Mouse (Mus musculus): ENCODE measurements around the gene Gemin5.
"Not testable (repeated sequence)": the region's sequence is repeated elsewhere in the genome, so short reads cannot be mapped to it uniquely, and the experiment has no call there.

The Gemin5 gene

DNA sequence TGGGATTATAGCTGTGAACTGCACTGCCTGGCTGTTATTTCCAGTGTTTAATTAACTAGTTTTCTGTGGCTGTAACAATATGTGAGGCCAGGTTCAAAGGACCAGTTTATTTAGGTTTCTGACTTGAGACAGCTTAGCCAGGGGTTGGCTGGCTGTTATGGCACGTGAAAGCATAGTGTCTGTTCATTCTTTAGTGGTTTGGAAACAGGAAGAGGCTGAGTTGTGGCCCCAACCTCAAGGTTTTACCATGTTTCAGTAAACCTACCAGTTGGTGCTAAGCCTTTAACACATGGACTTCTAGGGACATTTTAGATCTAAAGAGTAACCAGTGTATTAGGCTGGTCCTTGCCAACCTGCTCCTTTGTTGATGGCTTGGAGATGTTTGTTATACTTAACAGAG is 51.8 kb downstream of the Gemin5 start:
- no peak for DNase-seq (ENCODE audit: low spot score in 2 of 2)

DNA sequence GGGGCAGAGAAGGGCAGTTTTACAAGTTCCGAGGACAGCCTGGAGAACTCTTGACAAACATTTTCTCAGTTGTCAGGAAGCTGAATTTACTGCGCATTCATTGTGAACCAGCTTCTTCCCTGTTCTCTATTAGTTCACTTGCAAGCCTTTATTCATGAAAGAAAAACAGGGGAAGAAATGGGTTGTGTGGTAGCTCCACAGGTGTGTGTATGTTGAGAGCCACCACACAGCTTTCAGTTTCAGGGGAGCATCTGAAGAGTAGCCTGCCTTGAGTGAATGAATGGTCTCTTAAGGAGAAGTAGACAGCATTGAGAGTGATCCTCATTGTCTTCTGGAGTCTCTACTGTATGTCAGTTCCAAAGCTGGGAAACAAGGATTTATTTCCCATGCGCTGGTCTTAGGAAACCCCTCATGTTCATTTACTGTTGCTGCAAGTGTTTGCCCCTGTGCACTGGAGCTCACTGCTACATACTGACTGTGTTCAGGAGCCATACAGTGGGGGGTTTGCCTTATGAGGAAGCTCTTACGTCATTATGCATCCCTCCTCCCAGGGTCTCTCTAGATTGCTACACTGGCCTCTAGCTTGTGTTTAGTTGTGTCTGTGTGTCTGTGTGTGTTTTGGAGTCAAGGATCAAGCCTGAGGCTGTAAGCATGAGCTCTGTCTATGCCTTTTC is 60.5 kb downstream of the Gemin5 start:
- DNase-seq (ENCODE audit: low spot score in 2 of 2): no peak

DNA sequence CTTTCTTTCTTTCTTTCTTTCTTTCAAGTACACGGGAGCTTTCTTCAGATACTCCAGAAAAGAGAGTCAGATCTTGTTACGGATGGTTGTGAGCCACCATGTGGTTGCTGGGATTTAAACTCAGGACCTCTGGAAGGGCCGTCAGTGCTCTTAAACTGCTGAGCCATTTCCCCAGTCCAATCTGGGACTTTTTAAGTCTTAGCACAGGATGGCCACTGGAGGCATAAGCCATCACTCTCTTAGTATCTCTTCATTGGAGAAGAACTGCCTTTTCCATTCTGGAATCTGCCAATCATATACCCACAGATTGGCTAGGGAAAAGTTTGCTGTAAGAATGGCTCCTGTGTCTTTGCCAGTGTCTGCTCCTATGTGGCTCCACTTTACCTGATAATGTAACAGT is 61.3 kb downstream of the Gemin5 start:
- no peak for DNase-seq (ENCODE audit: low spot score in 2 of 2)

DNA sequence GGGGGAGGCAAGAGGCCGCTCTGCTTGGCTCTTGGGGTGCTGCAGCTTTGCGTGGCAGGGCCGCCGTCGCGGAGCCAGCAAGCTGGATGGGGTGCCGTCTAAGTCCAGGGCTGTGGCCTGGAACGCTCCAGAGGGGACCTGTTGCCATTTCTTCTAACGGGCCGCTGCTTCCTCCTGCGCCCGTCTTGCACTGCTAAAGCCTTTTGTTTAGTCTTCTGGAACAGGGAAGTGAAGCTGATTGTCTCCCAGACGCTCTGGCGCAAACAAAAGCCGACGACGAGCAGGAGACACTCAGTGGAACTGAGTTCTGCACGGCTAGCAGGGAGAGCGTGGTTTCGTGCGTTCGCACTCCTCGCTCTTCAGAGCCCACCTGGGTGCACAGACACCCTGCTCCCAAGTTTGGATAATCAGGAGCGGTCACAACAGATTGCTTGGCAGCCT is 64.0 kb downstream of the Gemin5 start:
- DNase-seq (ENCODE audit: low spot score in 2 of 2): peak in 1 of 2 experiments; percentile 25

DNA sequence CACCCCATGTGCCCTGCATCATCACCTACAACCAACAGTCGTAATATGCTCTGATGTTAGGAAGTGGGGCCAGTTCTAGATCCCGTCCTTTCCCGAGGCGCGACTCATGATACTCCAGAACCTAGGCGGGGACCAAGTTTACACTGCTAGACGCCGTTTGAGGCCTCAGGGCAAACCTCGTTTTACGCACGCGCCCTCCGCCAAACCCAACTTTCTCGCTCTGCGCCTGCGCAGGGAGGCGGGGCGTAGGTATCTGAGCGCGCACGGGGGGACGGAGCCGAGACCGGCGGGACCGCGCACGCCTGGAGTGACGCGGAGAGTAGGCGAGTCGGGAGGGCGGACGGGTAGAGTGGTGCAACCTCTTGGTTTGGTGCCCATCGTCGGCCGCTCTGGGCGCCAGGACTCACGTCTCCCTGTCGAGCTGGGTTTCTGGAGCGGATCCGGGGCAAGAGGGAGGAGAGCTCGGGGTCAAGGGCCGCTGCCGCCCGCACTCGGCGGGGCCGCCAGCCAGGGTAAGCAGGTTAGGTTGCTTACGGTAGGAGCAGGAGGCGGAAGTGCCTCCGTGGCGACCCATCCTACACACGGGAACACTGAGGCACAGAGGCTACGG is 64.5 kb downstream of the Gemin5 start, which contains the start of gene Cnot8:
TSS of gene Cnot8 (plus strand) at position 457 of the 610 bp plus-strand sequence.
- peak; percentile 99 for DNase-seq (ENCODE audit: low spot score in 2 of 2)

DNA sequence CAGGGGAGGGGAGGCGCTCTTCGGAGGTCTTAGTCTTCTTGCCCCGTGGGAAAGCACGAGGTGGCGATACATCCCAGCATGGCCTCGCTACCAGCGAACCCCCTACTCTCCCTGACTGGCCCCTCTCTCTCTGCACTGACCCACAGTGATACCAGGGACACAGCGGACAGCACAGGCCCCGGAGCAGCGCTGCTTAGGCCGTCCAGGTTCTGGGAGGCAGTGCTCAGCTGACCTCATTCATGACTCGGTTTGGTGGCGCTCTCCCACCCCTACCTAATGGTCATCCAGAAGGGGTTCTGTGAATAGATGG is 65.0 kb downstream of the Gemin5 start:
- DNase-seq (ENCODE audit: low spot score in 2 of 2): no peak

DNA sequence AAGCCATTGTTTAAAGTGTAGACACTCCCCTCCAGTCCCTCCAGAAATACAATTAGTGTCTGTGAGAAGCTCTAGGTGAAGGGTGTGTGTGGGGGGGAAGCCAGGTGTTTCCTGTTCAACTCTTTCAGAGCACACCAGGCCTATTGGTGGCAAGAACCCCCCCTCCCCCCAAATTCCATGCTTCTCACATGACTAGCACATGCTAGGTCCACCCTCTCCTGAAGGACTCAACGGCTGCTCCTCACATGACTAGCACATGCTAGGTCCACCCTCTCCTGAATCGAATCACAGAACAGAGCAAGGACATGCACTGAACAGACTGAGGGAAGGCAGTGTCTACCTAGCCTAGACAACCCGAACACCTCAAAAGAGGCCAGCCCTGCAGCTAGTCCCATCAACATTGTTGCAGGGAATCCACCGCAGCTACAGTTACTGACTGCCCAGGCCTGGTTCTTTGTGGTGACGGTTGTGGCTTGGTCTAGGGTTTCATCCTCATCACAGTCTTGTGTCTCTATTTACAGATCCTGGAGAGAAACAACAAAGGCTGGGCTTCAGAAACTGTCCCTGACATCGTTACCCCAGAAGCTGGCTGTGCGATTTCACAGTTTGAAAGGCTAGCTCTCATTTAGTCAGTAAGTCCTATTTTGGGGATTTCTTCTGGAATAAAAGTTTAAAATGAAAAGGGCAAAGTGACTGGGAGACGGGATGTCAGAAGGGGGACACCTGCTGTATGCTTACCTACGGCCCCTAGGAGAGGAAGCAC is 65.6 kb downstream of the Gemin5 start:
- DNase-seq (ENCODE audit: low spot score in 2 of 2): peak in 1 of 2 experiments; percentile 17

DNA sequence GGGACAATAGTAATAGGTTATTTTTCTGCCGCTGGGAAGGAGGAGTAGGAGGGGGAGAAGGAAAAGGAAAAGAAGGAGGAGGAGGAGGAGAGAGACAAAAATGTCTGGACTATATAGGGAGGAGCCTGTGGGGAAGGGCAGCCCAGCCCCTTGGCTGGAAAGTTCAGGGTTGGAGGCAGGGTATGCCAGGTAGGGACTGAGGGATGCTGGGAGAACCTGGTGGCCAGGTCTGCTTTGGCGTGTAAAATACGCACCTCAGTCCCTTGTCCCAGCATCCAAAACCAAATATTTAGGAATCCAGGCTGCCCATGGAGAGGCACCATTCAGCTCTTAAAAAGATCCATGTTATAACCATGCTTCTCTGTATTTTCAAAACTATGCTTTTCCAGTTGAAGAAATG is 66.2 kb downstream of the Gemin5 start:
- no peak for DNase-seq (ENCODE audit: low spot score in 2 of 2)

DNA sequence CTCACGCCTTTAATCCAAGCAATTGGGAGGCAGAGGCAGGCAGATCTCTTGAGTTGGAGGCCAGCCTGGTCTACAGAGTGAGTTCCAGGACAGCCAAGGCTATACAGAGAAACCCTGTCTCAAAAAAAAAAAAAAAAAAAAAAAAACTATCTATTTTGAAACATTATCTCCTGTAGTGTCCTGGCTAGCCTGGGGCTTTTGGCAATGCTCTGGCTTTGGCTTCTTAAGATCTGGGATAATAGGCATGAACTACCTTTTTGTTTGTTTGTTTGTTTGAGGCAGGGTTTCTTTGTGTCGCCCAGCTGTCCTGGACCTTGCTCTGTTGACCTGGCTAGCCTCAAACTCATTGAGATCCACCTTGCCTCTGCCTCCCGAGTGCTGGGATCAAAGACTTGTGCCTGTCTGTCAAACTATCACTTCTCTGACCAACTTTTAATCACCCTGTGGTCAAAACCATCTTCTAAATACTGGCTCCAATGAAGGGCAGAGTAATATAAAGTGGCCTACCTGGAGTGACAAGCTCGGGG is 67.1 kb downstream of the Gemin5 start:
- no peak for DNase-seq (ENCODE audit: low spot score in 2 of 2)

DNA sequence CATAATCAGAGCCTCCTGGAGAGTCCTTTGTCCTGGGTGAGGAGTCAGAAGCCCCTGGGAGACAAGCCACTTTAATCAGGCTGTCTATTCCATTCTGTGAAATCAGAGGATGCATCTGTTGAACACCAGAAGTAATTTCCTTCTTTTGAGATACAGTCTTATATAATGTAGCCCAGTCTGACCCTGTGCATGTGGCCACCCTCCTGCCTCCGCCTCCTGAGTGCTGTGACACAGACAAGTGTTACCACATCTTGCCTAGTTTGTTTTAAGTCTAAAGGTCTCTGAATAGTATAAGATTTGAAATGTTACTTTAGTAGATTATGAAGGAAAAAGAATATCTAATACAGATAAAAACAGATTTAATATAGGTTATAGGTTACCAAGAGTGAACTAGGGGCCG is 68.3 kb downstream of the Gemin5 start:
- DNase-seq (ENCODE audit: low spot score in 2 of 2): no peak

DNA sequence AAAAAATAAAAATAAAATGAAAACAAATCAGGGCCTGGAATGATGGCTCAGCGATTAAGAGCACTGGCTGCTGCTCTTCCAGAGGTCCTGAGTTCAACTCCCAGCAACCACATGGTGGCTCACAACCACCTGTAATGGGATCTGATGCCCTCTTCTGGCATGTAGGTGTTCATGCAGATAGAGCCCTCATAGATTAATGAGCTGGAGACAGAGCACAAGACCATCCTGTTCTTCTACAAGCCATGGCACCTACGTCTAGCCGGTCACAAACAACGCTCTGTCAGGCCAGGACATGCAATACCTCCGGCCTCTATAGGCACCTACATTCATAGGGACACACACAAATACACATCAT is 70.0 kb downstream of the Gemin5 start:
- not testable (repeated sequence) for DNase-seq (ENCODE audit: low spot score in 2 of 2)

DNA sequence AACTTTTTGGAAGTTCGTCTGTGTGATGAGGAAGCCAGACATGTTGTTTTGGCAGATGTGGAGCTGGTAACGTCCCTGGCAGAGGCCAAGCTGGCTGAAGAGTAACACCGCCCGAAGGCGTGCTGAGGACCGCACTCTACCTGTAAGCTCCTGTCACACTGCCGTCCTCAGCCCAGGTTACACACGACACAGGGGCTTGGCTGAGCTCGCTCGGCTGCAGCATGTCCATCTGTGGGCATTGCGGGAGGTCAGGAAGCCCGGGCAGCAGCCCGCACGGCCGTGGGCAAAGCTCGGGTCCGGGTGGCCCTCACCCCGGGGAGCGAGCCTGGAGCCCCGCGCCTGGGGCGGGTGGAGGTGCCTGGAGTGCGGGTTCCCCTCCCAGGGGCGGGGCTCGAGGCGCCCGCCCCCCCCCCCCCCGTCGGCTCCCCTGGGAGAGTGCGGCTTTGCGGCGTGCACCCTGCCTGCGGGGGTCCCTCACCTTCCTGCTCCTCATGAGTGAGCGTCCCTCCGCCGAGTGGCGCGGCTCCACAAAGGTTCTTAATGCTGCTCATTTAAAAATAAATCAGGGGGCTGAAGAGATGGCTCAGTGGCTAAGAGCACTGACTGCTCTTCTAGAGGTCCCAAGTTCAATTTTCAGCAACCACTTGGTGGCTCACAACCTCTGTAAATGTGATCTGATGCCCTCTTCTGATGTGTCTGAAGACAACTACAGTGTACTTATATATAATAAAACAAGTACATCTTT is 70.5 kb downstream of the Gemin5 start:
- DNase-seq (ENCODE audit: low spot score in 2 of 2): no peak

DNA sequence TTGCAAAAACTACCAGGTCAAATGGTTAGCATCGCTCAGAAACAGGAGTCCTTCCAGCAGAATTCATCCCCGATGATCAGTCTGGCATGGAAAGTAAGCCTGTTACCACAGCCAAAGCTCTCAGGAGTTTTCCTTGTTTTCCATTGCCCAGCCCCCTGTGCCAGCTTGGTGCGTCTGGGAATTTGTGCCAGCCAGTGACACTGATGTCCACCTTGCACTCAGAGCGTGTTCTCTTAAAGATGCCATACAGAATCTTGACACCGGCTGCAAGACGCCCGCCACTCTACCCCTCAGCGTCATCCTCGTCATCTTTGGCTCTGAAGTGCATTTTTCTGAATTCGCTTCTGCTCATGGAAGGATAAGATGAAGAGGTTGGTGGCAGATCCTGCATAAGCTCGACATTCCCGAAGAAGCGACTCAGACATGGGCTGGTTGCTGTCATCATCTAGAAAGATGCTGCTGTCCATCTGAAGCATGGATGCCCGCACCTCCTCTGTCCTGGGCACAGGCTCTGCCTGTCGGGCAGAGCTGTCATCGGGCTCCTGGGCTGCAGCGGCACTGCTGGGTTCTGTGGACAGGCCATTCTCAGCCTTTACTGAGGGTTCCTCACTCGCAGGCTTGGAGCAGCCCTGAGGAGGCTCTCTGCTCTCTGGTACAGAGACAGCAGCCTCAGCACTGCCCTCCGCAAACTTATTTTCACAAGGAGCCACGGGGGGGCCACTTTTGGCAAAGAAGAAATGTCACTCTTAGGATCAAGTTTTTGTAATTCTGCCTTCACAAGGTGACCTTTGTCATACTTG is 71.3 kb downstream of the Gemin5 start:
- DNase-seq (ENCODE audit: low spot score in 2 of 2): no peak

DNA sequence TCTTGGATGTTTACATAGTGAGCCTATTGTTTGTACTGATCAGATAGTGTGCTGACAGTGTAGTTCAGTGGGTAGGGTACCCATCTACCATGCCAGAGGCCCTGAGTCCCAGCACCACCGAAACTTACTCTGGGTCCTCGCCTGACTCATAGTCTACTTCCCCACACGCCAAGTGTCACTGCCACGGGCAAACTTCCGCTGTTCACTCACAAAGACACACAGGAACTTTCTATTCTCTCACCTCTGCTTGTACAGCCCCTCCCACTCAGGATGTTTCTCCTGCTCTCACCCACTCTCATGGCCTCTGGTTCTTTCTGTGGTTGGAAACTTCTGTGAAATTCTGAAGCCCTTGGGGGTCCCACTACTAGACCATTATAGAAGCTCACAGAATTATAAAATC is 72.2 kb downstream of the Gemin5 start:
- no peak for DNase-seq (ENCODE audit: low spot score in 2 of 2)

DNA sequence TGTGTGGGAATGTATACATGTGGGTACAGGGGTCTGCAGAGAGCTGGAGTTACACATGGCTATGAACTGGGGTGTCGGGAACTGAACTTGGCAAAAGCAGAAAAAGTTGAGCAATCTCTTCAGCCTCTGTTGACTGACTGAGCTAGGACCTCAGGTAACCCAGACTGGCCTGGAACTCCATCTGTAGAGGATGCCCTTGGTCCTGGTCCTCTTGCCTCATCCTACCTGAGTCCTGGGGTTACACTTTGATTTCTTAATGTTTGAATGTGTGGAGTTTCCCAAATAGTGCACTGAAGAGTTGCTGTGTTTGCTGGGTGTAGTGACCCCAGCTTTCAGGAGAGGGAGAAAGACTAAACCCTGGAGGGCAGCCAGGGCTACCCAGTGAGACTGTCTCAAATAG is 72.8 kb downstream of the Gemin5 start:
- DNase-seq (ENCODE audit: low spot score in 2 of 2): no peak

DNA sequence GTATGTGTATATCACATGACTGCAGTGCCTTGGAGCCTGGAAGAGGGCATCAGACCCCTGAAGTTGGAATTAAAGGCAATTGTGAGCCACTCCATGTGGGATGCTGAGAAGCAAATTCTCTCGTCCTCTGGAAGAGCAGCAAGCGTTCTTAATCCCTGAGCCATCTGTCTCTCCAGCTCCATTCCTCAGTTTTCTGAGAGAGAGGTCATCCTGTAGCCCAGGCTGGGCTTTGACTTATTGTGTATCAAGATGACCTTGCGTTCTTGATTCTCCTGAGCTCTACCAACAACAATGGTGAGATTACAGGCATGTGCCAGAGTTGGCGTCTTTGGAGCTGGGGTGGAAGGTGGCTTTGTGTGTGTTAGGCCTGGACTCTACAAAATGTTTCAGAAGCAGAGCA is 73.6 kb downstream of the Gemin5 start:
- DNase-seq (ENCODE audit: low spot score in 2 of 2): no peak

DNA sequence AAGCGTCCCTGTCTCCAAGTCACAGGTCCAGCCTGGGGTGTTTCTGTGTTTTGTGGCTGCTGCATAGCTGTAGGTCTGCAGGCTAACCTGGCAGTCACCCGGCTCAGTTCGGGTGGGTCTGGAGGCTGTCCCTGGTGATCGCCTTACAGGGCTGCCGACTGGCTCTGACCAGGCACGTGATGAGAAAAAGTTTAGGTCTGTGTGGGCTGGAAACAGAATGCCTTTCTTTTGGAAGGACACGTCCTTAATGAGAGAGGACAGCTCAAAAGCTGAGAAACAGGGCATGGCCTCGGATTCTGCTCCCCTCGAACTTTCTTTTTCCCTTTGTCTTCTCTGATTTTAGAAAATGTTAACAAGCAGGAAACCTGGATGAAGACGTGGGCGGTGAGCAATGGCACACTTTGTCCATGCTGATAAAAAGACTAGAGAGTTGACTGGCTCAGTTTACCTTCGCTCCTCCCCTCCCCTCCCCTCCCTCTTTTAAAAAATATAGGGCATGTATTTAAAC is 75.3 kb downstream of the Gemin5 start, which contains the start of gene Gm12248:
TSS of gene Gm12248 (minus strand) at position 114 of the 508 bp plus-strand sequence.
- no peak for DNase-seq (ENCODE audit: low spot score in 2 of 2)

DNA sequence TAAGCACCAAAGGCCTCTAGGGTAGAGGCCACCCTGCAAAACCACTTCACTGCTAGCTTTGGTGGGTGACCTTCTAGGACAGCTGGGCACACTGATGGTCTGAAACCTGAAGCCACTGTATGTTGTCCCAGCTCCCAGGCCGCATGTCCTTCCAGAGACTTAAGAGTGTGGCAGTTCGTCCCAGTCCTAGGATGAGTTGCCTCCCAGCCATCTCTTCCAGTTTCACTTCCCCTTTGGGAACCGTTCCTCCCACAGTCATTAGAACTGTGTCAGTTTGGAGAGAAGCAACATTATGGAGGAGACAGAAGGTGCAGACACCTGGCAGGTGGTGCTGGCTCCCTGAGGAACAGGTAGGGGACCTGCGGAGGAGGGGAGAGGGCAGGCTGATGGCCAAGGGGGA is 75.8 kb downstream of the Gemin5 start:
- DNase-seq (ENCODE audit: low spot score in 2 of 2): no peak

DNA sequence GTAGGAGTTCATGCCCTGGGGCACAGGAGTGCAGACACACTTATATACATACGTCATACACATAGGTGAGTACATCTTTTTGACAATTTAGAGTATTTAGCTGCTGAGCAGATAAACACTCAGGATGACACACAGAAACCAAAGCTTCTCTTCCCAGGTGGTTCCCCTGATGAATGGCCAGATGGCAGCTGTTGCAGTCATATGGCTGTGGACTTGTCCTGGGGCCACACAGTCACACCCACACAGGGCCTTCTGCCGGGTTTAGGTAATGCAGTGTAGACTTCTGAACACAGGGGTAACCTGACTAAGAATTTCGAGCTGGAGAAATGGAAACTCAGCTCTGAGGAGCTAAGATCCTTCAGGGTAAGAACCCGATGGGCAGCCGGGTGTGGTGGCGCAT is 86.6 kb downstream of the Gemin5 start:
- DNase-seq (ENCODE audit: low spot score in 2 of 2): no peak

DNA sequence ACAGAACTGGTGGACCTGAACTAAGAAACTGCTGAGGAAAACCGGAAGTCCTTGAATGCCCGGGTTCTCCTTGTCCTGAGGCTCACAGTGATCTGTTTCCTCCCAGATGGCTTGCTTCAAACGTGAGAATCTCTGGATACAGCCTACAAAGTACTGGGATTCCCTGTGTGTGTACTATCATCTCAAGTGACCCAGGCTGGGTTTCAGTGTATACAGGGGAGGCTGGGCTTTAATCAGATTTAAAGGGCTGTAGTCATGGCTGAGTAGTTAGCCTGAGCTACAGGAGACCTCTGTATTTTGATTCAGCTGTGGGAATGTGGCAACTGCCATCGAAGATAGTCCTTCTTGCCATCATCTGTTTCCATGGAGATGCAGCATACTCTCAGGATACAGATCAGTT is 91.1 kb downstream of the Gemin5 start:
- no peak for DNase-seq (ENCODE audit: low spot score in 2 of 2)

DNA sequence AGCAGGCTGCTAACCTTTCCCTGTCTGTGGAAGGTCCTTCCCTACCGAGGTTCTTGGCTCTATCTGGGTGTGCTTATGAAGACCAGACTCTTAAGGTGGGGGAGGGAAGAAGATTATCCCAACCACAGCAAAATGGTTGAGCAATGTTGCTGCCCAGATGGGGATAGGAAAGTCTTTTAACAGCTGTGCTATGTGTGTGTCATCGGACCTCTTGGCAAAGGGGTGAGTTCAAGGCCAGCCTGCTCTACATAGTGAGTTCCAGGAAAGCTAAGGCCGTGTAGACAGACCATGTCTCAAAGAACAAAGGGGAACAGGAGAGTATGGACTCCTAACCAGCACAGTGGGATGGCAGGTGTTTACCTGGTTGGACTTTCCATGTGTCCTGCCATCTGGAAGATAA is 95.4 kb downstream of the Gemin5 start:
- no peak for DNase-seq (ENCODE audit: low spot score in 2 of 2)
